Mouse (Mus musculus): ENCODE measurements around the gene Fam107b. TPM values are rescaled to one million over a fixed set of nuclear protein-coding genes. Genes with fewer than 3 reads are reported as not detected.
"Not testable (repeated sequence)": the region's sequence is repeated elsewhere in the genome, so short reads cannot be mapped to it uniquely, and the experiment has no call there.

Gene Fam107b
- total RNA-seq, 2 experiments from 2014 or later = 51.1 to 98.2 TPM

GRCm38 (mm10) chr2:3704311-3705162, 134.2 kb downstream of the Fam107b start:
- no peak for ATAC-seq (replicated peaks; ENCODE audit: low FRiP score, low TSS enrichment, poor library complexity, severe bottlenecking)

DNA sequence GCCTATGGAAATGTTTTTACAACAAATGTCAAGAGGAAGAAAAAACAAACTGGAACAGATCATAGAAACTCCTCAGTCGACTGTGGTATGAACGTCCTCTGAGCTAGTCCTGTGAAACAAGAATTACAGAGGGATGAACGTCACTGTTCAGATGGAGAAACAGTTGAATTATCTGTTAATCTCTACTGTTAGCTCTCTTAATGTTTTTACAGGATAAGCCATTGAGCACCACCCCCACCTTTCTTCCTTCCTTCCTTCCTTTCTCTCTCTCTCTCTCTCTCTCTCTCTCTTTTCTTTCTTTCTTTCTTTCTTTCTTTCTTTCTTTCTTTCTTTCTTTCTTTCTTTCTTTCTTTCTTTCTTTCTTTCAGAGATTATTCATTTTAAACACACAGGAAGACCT, 135.0 kb downstream of the Fam107b start:
- not testable (repeated sequence) for ATAC-seq (replicated peaks; ENCODE audit: low FRiP score, low TSS enrichment, poor library complexity, severe bottlenecking)

DNA sequence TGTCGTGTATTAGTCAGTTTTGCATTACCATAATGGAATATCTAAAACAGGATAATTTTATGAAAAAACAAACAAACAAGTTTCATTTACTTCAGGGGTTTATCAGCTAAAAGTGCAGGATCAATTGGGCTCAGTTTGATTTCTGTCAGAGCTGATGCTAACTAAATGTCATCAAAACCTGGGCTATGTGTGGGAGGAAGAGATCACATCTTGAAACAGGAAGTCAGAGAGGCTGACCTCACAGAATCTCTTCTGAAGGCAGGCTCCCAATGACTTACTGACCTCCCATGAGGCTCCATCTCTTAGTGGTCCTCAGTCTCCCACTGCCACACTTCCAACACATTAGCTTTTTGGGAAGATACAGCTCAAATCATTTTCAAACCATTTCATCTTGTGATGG, 136.9 kb downstream of the Fam107b start:
- no peak for ATAC-seq (replicated peaks; ENCODE audit: low FRiP score, low TSS enrichment, poor library complexity, severe bottlenecking)

DNA sequence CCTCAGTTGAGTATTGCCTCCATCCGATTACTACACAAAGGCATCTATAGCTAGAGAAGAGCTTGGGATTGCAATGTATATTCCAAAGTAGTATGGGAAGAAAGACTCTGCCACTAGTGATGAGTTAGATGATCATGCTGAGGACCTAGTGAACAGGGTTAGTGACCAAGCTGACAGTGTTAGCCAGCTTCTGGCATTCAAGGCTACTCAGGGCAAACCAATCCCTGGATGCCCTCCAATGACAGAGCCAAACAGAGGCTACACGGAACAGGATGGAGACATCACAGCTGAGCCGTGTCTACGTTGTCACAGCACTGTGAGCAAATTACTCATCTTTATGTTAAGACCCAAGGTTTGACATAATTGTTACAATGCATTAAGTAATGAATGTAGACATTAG, 138.3 kb downstream of the Fam107b start:
- no peak for ATAC-seq (replicated peaks; ENCODE audit: low FRiP score, low TSS enrichment, poor library complexity, severe bottlenecking)

DNA sequence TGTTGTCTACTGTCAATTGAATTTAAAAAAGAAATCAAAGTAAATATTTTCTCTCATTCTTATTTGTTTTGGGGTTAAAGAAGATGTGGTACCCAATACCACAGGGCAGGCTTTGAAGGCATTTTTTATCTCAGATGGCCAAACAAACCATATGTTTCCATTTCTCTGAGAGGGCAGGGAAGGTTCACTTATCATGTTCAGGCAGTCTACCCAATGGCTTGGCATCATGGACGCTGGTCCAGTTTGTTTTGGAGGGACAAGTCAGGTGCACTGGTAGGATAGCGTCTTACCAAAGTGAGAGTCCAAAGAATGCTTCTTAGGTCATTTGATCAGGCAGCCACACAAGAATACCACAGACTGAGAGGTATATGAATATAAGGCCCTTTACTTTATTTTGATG, 139.6 kb downstream of the Fam107b start:
- peak; percentile 59 for ATAC-seq (replicated peaks; ENCODE audit: low FRiP score, low TSS enrichment, poor library complexity, severe bottlenecking)

DNA sequence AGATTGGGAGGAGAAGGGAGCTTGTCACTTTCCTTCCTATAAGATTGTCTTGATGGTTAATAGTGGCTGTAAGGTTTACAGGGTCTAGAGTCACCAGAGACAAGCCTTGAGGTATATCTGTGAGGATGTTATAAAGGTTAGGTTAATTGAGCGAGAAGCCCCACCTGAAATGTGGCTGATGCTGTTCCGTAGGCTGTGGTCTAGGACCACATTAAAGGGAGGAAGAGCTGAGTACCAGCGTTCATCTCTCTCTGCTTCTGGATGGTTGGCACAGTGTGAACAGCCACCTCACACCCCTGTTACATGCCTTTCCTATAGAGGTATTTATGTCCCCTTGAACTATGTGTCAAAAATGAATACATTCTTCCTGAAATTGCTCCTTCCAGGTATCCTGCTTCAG, 140.2 kb downstream of the Fam107b start:
- no peak for ATAC-seq (replicated peaks; ENCODE audit: low FRiP score, low TSS enrichment, poor library complexity, severe bottlenecking)

DNA sequence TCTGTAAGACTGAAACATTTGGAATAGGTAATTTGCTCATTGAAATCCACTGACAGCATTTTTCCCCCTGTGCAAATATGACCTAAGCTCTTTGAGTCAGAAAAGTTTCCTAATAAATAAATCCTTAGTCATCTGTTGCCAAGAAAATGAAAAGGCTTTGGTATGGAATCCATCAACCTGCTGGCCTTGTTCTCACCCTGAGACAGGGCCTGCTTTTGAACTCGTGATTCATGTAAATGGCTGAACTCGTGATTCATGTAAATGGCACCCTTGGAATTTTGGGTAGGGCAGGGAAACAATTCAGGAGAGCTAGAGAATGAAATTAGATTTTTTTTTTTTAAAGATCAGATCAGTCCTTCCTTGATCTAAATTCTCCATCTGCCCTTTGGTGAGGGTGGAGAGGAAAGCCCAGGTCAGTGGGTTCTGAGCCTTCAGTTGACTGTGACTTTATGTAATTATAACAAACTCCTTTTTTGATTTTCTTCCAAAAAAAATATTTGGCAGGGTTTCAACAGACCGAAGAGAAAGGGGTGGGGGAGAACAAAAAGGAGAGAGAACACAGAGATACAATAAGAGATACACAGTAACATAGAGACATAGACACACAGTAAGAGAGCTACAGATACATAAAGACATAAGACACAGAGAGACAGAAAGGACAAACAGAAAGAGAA, 142.2 kb downstream of the Fam107b start:
- ATAC-seq (replicated peaks; ENCODE audit: low FRiP score, low TSS enrichment, poor library complexity, severe bottlenecking) = no peak

GRCm38 (mm10) chr2:3713212-3713681, 143.0 kb downstream of the Fam107b start:
- ATAC-seq (replicated peaks; ENCODE audit: low FRiP score, low TSS enrichment, poor library complexity, severe bottlenecking) = peak; percentile 74

- ATAC-seq (replicated peaks; ENCODE audit: low FRiP score, low TSS enrichment, poor library complexity, severe bottlenecking) = no peak
Observed at GRCm38 (mm10) chr2:3713682-3714361, 143.5 kb downstream of the Fam107b start.

GRCm38 (mm10) chr2:3714511-3714910, 144.2 kb downstream of the Fam107b start:
- no peak for ATAC-seq (replicated peaks; ENCODE audit: low FRiP score, low TSS enrichment, poor library complexity, severe bottlenecking)

GRCm38 (mm10) chr2:3715424-3715823, 145.1 kb downstream of the Fam107b start:
- ATAC-seq (replicated peaks; ENCODE audit: low FRiP score, low TSS enrichment, poor library complexity, severe bottlenecking) = peak; percentile 20

GRCm38 (mm10) chr2:3717268-3717667, 147.0 kb downstream of the Fam107b start:
- ATAC-seq (replicated peaks; ENCODE audit: low FRiP score, low TSS enrichment, poor library complexity, severe bottlenecking) = peak; percentile 35

GRCm38 (mm10) chr2:3717847-3718246, 147.6 kb downstream of the Fam107b start:
- ATAC-seq (replicated peaks; ENCODE audit: low FRiP score, low TSS enrichment, poor library complexity, severe bottlenecking) = no peak

- ATAC-seq (replicated peaks; ENCODE audit: low FRiP score, low TSS enrichment, poor library complexity, severe bottlenecking) = not testable (repeated sequence)
Observed at GRCm38 (mm10) chr2:3719436-3720121, 149.3 kb downstream of the Fam107b start.

- ATAC-seq (replicated peaks; ENCODE audit: low FRiP score, low TSS enrichment, poor library complexity, severe bottlenecking) = peak; percentile 36
Observed at GRCm38 (mm10) chr2:3721107-3721506, 150.8 kb downstream of the Fam107b start.

GRCm38 (mm10) chr2:3721974-3722373, 151.7 kb downstream of the Fam107b start:
- peak; percentile 38; the same call in 1 of the 2 replicates for ATAC-seq (replicated peaks; ENCODE audit: low FRiP score, low TSS enrichment, poor library complexity, severe bottlenecking)

GRCm38 (mm10) chr2:3723391-3724106, 153.3 kb downstream of the Fam107b start:
- ATAC-seq (replicated peaks; ENCODE audit: low FRiP score, low TSS enrichment, poor library complexity, severe bottlenecking) = no peak

DNA sequence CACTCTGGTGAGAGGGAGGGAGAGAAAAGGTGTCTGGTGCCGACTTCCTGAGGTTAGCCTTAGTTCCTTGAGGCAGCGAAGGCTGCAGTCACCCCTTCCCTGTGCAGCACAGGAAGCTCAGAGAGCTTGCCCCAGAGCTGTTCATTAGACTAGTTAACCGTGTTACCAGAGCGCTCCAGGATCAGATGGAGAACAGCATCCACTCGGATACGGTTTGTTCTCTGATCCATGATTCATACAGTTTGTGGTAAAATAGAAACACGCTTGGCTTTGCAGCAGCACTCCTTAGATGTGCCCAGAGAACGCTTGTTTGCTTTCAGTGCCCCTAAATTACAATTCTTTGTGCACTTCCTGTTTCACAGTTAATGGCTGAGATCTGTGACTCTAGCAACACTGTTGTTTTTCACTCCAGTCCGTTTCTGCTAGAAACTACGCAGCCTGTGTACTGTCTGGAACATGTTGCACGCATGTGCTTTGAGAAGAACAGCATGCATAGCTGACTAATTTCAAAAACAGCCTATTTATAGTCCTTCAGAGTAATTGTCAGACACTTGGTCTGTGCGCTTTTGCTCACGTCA, 156.3 kb downstream of the Fam107b start:
- peak; percentile 20; the same call in 1 of the 2 replicates for ATAC-seq (replicated peaks; ENCODE audit: low FRiP score, low TSS enrichment, poor library complexity, severe bottlenecking)
